In genomic region chr7:70433838-70434237, GRCm38 (mm10) we compare ENCODE assay signal across 16 mouse cellular contexts.
DNase-seq lines count a peak whose midpoint lies in the region; ATAC-seq and TF ChIP-seq lines count a peak whose summit lies in the region.
"Had no signal": no experiment of that assay in that cellular context is flagged by ENCODE, and none has a peak within 500 bp of the region (broad histone marks: within the 10 kb centered on the region; RNA-seq: fewer than 3 reads in every experiment).

No protein-coding gene starts in this region.

- H3K27me3 ChIP-seq in embryonic facial prominence, embryonic 13.5 days = peaks cover 47% of the 10 kb centered on the region
- no peaks in the 10 kb centered on the region for H3K27me3 ChIP-seq in kidney, adult 2 months (replicated peaks; ENCODE audit: control insufficient read depth, insufficient read depth, low read length)
- H3K27me3 ChIP-seq: embryonic facial prominence, embryonic 12.5 days; hindbrain, embryonic 15.5 days; lung, embryonic 15.5 days had no signal

- H3K27ac ChIP-seq in embryonic facial prominence, embryonic 13.5 days = no peak overlapping the region
- peak overlapping the region; percentile 92 for H3K27ac ChIP-seq in kidney, adult 2 months (ENCODE audit: insufficient read depth, low read depth, low read length)
- H3K27ac ChIP-seq: embryonic facial prominence, embryonic 12.5 days; hindbrain, embryonic 15.5 days; left cerebral cortex, adult 2 months; lung, embryonic 15.5 days had no signal

- H3K4me1 ChIP-seq in embryonic facial prominence, embryonic 13.5 days = peaks cover 7% of the 10 kb centered on the region
- peaks cover 7% of the 10 kb centered on the region; the same call in 1 of the 2 replicates for H3K4me1 ChIP-seq in kidney, adult 2 months (ENCODE audit: control insufficient read depth, insufficient read depth, low read length)
- H3K4me1 ChIP-seq: hindbrain, embryonic 15.5 days had no signal

- H3K9ac ChIP-seq in embryonic facial prominence, embryonic 13.5 days = no peak overlapping the region
- H3K9ac ChIP-seq: embryonic facial prominence, embryonic 12.5 days; hindbrain, embryonic 15.5 days; lung, embryonic 15.5 days had no signal

- DNase-seq in embryo, embryonic 10.5 days (ENCODE audit: low spot score) = peak; percentile 33
- DNase-seq in embryo, embryonic 9.5 days (ENCODE audit: extremely low spot score) = no peak
- peak; percentile 76 for DNase-seq in kidney, adult 2 months
- DNase-seq in kidney, postnatal 25 days = peak; percentile 22 to 40
- DNase-seq in B cell, adult 2 months = no peak
- DNase-seq in urinary bladder, adult 2 months (ENCODE audit: low spot score) = no peak
- DNase-seq: adrenal gland, postnatal 25 days; cerebellum, adult 9-10 months; gastrocnemius, postnatal 10 days had no signal

- no peak overlapping the region for H3K4me3 ChIP-seq in embryonic facial prominence, embryonic 13.5 days
- H3K4me3 ChIP-seq in kidney, adult 2 months (ENCODE audit: insufficient read depth, low read depth, low read length) = no peak overlapping the region
- H3K4me3 ChIP-seq: embryonic facial prominence, embryonic 12.5 days; hindbrain, embryonic 15.5 days; left cerebral cortex, adult 2 months; lung, embryonic 15.5 days had no signal

- H3K4me2 ChIP-seq in embryonic facial prominence, embryonic 13.5 days = 0 out of 2 replicates have a peak overlapping the region, but pooled peaks have one; percentile 14
- H3K4me2 ChIP-seq: embryonic facial prominence, embryonic 12.5 days; hindbrain, embryonic 15.5 days; lung, embryonic 15.5 days had no signal

- ATAC-seq in embryonic facial prominence, embryonic 13.5 days (ENCODE audit: insufficient number of reproducible peaks, insufficient read depth, low FRiP score, low TSS enrichment, low read depth) = no peak
- no peak for ATAC-seq in CD4-positive, CD25-positive, alpha-beta regulatory T cell, adult 4 months
- ATAC-seq: midbrain, embryonic 16.5 days had no signal

- no peak for TF ChIP-seq POLR2A in kidney, adult 2 months (IDR thresholded peaks at IDR 0.05; ENCODE audit: low read depth, low read length)

- H3K36me3 ChIP-seq in embryonic facial prominence, embryonic 13.5 days = no peaks in the 10 kb centered on the region
- H3K36me3 ChIP-seq in kidney, adult 2 months (ENCODE audit: control insufficient read depth, insufficient read depth, low read length) = no peaks in the 10 kb centered on the region
- H3K36me3 ChIP-seq: embryonic facial prominence, embryonic 12.5 days; hindbrain, embryonic 15.5 days; lung, embryonic 15.5 days had no signal

- TF ChIP-seq CTCF in kidney, adult 2 months (conservative IDR thresholded peaks at IDR 0.05; ENCODE audit: insufficient read depth, insufficient read length, low read depth, low read length) = no peak

- 28% methylated on average over 8 of the region's 8 CpGs for WGBS in embryonic facial prominence, embryonic 13.5 days
- WGBS in kidney, adult 2 months = 29% methylated on average over 8 of the region's 8 CpGs

- no peaks in the 10 kb centered on the region for H3K9me3 ChIP-seq in embryonic facial prominence, embryonic 13.5 days
- H3K9me3 ChIP-seq: embryonic facial prominence, embryonic 12.5 days; hindbrain, embryonic 15.5 days; lung, embryonic 15.5 days had no signal

Comparison
In these comparisons a context has a peak if more than half of its experiments do, and no peak if none do; other contexts are left out.
1. DNase-seq: peak in embryo, embryonic 10.5 days (single experiment), kidney, adult 2 months (single experiment) and kidney, postnatal 25 days (2 of 2); none in embryo, embryonic 9.5 days (single experiment), B cell, adult 2 months (0 of 2) and urinary bladder, adult 2 months (single experiment).